Mouse (Mus musculus) thymus, postnatal 25 days (tissue): ENCODE results near the gene Fgd6.
A peak's percentile ranks its signal among the peaks of the same experiment; 100 is the strongest.

Experiments
- DNase-seq: peaks from one replicate; pipeline ENCODE4 v3.0.0; 2022

Gene Fgd6

DNA sequence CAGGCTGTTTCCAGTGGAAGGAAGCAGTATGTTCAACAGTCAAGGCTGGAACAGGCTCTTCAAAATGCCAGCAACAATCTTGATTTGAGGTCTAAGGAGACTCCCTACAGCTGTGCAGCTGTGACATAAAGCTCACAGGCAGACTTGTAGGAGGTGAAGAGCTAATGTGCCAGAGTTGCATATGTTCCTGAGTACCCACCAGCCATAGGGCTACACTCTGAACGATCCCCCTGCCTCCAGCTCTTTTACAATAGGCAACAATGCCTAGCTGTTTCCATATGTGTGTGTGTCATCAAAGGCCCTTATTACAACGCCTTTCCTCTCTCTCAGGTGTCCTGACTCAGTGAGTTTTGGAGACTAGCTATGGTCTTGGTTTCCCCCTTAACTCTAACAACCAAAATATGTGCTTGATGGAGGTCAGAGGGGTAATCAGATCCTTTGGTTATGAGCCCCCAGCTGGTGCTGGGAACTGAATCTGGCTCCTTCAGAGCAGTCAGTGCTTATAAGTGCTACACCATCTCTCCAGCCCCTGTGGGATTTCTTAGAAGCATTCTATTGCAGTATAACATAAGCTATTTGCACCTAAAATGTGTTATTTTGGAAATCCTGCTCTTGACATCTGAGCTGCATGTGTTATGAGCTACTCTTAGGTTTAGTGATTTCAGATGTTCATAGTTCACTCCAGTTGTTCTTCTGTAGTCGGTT is 104.6 kb downstream of the Fgd6 start:
- DNase-seq, result no peak

DNA sequence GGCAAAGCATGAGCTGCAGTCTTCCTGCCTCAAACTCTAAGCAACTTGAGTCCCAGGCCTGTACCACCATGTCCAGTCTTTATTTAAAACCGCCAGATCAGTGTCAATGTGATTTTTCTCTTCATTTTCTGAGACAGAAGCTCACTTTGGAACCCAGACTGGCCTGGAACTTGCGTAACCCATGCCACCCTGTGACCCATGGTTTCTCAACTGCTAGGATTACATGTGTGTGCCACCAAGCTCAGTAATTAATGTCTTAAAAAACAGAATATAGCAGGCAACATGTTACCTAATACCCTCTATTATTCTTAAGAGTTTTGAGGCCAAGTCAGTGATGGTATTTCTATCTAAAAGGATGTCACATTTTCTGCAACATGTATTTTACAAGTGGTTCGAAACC is 106.6 kb downstream of the Fgd6 start:
- DNase-seq, result no peak

DNA sequence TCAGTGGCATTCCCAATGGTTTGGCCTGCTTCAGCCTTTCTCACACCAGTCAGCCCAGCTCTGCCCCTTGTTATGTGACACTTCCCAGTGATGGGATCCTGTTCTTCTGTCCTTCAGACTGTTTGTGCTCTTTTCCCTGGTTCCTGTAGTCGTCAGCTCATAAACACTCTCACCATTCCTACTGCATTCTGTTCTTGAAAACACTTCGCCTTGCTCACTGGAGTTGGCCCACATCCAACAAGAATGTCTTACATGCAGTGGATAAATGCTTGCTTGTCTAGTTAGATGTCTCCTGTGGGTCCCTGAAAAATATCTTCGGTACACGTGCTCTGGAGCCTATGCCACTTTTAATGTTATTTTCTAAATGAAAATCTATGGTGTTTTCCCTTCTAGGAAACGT is 108.8 kb downstream of the Fgd6 start:
- DNase-seq, result no peak

DNA sequence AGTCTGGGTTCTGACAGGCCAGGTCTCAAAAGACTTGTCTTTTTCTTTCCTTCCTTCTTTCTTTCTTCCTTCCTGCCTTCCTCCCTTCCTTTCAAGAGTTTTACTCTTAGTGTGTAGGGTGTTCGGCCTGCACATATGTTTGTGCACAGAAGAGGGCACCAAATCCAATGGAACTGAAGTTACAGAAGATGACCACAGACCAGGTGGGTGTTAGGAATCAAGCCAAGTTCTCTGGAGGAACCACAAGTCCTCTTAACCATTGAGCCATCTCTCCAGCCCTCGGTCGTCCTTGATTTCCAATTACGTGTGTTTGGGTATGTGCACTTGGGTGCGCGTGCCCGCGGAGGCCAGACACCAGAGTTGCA is 111.6 kb downstream of the Fgd6 start:
- DNase-seq, result no peak

DNA sequence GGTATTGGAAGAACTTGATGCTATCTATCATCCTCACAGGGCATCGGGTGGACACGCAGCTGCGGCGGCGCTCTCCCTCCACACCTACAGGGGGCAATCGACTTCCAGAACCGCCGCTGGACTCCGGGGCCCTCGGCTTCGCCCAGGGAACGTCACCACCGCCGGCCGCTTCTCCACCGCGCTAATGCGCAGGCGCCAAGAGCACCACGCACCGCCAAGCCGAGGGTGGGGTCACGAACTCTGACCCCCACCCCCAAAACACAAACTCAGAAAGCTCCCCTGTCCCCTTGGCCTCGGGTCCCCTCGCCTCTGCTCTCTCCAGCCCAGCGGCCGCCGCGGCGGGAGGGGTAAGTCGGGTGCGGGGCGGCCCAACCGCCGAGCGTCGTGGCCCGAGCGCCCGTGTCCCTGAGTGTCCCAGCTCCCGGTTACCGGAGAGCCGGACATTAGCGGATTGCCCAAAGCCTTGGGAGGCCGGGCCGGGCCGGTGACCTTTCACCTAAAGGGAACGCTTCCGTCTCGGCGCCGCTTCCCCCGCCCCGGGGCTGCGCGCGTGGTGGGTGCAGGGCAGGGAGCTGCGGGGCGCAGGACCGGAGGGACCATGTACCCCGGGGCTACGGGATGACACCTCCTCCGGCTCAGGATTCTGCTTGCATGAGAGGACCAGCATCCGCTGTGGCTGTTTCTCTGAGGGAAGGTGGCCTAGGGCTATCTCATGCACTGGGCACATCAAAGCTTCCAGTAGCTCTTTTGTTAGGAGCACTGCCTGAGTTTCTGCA is 112.1 kb downstream of the Fgd6 start, which contains the start of gene Nr2c1:
Gene Nr2c1 (plus strand): TSS at position 268 of the 776 bp plus-strand sequence.
- peak; percentile 75 for DNase-seq

DNA sequence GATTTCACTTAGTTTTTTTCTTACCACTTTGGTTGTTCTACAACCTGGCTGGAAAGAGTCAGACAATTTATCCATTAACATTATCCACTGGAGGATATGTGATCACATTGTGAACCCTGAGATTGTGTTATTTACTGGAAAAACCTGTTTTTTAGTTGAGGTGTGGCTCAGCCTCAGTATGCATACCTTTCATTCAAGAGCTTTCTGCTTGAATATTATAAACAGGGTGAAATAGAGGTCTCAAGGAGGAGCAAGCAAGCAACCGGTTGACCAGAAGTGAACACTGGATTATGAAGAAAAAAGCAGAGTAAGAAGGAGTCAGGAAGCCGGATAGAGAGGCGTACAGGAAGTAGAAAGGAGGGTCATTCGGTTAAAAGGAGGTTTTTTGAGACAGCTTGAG is 115.7 kb downstream of the Fgd6 start:
- no peak for DNase-seq

DNA sequence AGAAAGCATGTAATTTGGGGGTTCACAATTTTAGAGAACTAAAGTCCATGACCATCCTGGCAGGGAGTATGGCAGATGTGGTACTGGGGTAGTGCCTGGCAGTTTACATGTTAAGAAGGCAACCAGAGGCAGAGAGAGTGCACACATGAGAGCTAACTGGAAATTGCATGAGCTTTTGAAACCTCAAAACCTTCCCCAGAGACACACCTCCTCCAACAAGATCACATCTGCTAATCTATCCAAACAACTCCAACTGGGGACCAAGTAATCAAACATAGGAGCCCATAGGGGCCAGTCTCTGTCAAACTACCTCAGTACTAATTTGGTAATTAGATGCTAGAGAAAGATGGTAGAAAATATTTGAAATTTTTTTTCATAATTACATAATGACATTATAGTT is 118.0 kb downstream of the Fgd6 start:
- DNase-seq, result no peak

DNA sequence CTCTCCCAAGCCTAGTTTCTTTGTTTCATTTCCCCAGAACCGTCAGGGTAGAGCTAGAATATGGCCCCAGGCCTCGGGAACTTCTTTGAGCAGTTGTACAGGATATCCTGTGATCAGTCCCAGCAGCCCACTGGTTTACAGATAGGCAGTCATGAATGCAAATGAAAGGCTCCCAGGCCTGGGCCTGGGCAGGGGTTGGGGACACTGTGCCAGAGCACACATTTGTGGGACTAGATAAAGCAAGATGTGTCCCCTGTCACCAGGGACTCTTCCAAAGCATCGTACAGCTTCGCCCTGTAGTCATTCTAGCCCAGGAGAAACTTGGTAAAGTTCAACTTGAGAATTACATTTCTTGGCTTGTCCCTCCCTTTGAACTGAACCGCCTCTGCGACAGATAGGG is 123.2 kb downstream of the Fgd6 start:
- DNase-seq, result no peak

DNA sequence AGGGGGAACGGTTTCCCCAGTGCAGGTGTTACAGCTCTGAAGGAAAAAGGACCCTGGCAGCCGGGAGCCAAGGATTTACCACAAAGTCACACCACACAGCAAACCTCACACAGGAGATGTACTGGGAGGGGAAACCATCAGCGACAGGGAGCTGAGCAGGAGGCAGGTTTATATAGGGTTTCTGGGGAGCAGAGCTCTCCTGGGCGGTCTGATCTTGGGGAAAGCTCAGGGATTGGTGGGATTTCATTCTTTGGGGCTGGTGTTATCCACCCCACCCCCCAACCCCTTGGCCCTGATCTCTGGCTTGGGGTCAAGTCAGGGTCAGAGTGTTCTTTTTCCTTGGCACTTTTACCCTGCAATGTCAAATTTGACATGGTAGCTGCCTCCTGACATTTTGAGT is 123.6 kb downstream of the Fgd6 start:
- DNase-seq, result no peak

DNA sequence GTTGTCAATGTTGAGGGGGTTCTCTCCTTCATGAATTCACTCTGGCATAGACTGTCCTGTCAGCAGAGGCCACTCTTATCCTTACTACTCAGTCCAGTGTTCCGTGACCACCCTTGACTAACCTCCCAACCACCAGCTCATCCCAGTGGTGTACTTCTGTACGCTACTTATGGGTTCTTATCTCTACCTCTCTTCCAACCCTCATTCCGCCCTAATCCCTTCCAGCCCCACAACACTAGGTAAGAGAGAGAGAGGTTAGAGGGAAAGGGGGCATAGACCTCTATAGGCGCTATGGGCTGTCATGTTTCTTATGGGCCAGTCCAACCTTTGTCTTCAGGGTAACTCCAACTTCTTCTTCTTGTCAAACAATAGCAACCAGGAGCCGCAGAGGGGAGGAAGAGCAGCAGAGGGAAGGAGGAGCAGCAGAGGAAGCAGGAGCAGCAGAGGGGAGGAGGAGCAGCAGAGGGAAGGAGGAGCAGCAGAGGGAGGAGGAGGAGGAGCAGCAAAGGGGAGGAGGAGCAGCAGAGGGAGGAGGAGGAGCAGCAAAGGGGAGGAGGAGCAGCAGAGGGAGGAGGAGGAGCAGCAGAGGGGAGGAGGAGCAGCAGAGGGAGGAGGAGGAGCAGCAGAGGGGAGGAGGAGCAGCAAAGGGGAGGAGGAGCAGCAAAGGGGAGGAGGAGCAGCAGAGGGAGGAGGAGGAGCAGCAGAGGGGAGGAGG is 125.4 kb downstream of the Fgd6 start:
- no peak for DNase-seq

DNA sequence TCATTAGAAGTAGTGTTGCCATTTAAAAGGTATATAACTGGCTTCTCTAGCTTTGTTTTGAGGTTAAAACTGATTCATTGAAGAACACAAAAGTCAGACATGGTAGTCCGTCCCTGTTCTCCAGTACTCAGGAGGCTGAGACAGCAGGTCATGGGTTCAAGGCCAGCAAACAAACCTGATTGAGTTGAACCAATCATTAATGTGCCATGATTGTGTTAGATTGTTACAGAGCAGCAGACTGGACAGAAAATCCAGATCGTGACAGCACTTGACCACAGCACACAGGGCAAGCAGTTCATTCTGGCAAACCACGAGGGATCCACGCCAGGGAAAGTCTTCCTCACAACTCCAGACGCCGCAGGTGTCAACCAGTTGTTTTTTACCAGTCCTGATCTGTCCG is 126.2 kb downstream of the Fgd6 start:
- no peak for DNase-seq

DNA sequence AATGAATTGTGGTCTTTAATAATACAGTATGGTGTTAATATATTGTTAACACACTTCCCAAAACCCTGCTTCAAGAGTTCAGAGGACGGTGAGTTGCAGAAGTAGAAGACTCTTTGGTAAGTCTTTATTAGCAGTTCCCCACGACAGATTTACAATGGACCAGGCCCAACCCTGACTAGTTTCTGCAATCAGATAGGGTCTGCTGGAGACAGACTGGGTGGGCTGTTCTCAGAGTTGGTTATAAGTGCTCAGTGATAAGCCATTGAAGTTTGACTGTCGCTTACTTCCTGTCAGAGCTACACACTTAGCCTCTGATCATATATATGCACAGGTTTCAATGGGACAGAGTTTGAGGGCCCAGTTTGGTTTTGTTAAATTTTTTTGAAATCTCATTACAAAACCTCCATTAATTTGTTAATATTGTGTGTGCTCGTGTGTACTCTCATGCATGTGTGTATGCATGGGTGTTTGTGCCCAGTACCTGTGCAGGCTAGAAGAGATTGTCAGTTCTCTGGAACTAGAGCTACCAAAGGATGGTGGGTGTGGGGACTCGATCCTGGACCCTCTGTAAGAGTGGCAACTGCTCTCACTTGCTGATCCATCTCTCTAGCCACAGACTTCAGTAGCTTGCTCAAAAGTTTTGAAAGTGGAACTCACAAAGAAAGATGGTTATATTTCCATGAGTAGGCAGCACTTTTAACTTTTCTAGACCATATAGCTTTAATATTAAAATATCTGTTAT is 128.5 kb downstream of the Fgd6 start:
- DNase-seq, result no peak

DNA sequence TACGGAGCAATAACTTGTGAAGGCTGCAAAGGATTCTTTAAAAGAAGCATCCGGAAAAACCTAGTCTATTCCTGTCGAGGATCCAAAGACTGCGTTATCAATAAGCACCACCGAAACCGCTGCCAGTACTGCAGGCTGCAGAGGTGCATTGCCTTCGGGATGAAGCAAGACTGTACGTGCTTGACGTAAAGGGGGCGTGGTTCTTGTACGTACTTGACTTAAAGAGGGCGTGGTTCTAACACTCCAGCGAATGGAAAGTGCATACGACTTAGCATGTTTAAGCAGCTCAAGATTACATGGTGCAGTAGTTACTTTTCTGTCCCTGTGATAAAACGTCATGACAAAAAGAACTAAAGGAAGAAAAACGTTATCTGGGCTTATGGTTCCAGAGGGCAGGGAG is 129.6 kb downstream of the Fgd6 start:
- DNase-seq, result no peak

DNA sequence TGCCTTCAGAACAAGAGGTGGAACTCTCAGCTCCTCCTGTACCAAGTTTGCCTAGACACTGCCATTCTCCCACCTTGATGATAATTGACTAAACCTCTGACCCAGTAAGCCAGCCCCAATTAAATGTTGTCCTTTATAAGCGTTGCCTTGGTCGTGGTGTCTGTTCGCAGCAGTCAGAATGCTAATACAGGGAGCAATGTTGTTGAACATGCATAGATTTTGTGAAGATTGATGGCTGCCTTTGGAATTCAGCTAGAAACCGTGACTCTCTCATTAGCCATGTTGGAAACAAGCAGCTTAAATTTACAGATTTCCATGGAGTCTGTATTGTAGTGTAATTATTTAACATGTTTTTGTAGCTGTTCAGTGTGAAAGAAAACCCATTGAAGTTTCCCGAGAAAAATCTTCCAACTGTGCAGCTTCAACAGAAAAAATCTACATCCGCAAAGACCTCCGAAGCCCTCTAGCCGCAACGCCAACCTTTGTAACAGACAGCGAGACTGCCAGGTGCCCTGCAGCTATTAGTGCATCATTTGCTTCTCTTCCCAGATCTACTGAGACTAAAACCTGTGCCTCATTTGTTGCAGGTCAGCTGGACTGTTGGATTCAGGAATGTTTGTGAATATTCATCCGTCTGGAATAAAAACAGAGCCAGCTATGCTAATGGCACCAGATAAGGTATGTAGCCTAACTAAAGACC is 131.4 kb downstream of the Fgd6 start:
- no peak for DNase-seq

DNA sequence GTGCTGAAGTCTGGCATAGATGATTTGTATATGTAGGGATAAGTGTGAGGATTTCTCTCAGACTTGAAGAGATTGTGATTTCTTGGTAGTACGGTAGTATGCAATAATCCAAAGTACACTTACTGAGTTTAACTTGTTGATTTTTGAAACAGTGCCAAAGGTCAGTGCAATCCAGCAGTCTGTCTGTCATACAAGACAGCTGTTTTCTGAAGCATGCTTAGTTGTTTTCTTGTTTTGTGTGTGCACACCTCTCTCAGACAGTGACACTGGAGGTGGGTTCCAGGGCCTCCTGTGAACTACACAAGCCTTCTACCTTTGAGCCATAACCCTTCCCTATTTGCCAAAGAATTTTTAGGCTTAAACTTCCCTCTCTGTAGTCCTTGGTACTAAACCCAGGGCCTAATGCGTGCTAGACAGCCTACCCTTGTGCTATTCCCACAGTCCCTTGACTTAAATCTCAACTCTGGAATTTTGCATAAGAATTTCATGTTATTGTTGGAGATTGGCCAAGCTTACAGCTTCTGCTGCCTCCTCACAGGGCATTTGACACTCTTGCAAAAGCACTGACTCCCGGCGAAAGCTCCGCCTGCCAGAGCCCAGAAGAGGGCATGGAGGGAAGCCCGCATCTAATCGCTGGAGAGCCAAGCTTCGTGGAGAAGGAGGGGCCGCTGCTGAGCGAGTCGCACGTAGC is 135.8 kb downstream of the Fgd6 start:
- no peak for DNase-seq

DNA sequence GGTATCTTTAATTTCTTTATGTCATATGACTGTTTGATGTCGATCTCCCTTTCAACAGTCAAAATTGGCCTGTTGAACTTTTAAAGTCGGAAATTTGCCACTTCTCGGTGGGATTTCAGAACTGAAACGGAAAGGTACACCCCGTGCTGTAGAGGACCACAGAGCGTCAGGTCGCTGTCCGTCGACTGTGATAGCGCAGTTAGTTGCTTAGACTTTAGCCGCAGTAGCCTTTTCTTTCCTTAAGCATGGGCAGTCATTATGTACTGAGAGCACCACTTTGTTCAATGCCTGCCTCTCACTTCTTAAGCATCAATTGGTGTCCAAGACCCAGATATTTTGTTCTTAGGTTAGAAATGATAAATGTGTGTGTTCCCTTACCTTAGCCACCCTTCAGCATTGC is 136.3 kb downstream of the Fgd6 start:
- DNase-seq, result no peak

DNA sequence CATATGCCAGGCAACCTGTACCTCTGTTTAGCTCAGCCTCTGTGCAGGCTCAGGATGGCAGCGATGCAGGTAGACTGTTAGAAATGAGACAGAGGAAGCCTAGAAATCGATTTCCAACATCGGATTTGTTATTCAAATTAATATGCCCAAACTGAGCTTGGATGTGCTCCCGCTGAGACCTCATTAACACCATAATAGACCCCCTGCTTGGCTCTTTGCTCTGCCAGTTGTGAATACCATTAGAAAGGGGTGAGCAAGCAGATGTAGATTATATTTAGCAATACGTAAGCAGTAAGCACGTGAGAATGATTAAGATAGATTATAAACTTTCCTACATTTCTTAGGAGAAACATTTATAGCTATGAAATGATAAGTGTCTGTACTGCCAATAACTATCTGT is 136.9 kb downstream of the Fgd6 start:
- DNase-seq, result no peak

DNA sequence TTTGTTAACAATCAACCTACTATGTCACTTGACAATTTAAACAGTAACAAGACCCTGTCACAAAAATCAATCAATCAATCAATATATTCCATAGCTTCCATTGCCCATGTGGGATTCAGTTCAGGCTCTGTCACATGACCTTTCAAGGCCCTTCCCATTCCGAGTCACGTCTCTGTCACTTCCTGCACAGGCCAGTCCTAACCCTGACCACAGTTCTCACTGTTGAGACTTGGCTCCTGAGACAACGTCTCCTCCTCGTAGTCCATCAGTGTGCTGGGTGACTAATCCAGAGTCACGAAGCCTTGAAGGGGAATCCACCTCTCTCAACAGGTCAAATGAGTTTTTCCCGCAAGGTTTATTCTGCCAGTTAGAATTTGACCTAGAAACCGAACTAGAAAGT is 138.9 kb downstream of the Fgd6 start:
- no peak for DNase-seq

DNA sequence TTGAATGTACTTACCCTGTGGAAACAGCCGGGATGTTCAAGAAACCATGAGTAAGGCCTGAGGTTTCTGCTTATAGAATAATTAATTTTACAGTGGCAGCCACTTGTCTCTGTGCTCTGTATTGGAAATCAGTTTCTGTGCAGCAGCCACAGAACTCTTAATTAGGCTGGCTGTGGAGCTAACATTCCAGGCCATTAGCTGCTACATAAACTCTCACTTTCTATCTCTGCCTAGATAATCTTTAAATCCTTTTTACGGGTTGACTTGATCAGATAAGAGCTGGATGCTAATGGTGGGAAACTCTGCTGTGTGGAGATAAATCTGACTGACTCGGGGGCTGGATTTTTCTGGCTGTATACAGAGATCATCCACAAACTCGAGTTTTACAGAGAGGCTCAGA is 147.4 kb downstream of the Fgd6 start:
- DNase-seq, result no peak
